Mouse (Mus musculus) ES-CJ7 (cell line): ENCODE data around the gene Prm3.
A peak's percentile ranks its signal among the peaks of the same experiment; 100 is the strongest.

ENCODE experiments used
- DNase-seq: peaks from one replicate; pipeline ENCODE4 v3.0.0; 2011; ENCODE audit warnings: low read depth, low spot score

The Prm3 gene

GRCm38 (mm10) chr16:10796034-10796433 is 5.3 kb upstream of the Prm3 start, which contains the start of gene Prm2:
Prm2 (minus strand) TSS chr16:10796134.
- no peak for DNase-seq

GRCm38 (mm10) chr16:10788866-10789265 is 1.8 kb downstream of the Prm3 start:
- no peak for DNase-seq

GRCm38 (mm10) chr16:10788271-10788670 is 2.4 kb downstream of the Prm3 start, which contains the start of gene Tnp2:
Tnp2 (minus strand) TSS chr16:10788660.
- DNase-seq, result no peak

DNA sequence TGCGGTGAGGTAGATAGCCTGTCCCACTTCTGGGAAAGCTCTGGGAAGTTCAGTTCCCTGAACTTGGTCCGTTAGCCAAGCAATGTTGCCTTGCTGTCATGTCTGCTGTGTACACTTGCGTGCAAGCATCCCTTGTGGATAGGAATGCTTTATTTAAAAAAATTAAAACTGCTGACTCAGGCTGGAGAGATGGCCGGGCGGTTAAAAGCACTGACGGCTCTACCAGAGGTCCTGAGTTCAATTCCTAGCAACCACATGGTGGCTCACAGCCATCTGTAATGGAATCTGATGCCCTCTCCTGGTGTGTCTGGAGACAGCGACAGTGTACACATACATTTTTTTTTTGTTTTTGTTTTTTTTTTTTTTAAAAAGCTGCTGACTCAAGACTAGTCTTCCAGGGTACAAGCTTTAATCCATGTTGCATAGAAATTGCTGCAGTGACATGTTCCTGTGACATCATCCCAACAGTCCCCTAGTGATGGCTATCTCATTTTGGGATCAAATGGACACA is 3.1 kb downstream of the Prm3 start:
- no peak for DNase-seq

DNA sequence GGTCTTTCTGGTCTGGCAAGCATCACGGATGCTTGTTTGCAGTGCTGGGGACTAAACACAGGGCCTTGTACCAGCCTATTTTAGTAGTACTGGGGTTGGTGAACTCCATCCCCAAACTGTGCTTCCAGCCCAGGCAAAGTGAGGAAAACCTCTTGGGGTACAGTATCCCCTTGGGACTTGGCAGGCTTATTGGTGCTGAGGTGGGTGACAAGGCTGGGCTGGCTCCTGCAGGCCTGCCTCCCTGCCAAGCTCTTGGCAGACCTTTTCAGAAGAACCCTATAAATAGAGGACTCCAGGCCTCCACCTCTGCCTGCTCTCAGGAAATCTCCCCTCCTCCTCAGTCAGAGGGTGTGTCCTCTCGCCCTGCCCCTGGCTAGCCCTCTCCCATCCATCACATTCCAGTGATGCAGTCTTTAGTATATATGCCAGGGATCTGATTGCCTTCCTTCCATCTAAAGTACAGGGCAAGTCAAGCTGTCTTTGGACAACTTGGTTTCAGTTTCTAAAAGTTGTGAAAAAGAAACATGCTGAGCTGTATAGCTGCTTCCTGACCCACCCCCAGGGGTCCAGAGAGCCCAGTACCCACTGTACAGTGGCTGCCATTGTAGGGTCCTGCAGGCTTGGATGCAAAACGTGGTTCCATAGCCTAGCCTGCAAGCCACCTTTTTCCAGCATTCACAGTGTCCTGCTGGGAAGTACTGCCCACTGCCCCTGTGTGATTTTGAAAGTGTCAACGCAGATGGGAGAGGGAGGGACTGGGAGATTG is 3.7 kb downstream of the Prm3 start:
- DNase-seq, result no peak

GRCm38 (mm10) chr16:10786288-10786687 is 4.4 kb downstream of the Prm3 start:
- DNase-seq, result peak; percentile 90

GRCm38 (mm10) chr16:10785371-10786231 is 5.1 kb downstream of the Prm3 start, which contains the start of gene Socs1:
Socs1 (minus strand) TSS chr16:10785536.
- peak; percentile 88 for DNase-seq

DNA sequence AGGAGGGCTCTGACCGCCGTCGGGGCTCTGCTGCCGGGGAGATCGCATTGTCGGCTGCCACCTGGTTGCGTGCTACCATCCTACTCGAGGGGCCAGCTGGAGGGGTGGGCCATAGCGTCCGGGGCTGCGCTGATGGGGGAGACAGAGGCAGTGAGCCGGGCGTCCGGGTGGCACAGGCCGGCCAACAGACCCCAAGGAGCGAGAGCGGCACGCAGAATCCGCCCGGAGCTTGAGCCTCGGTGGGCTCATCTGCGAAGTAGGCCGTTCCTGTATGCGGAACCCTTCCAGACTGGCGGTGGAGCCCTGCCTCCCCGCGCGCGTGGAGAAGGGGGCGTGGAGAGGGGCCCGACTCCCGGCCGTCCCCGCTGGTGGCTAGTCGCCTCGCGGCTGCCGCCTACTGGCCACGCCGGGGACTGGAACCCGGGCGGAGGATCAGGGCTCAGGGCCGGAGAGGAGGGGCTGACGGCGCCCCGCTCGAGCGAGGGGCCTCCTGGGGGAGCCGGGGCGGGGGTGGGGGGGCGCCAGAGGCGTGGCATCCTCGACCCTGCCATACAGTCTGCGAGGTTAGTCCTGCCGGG is 5.8 kb downstream of the Prm3 start:
- peak; percentile 79 for DNase-seq

- DNase-seq, result no peak
Observed at GRCm38 (mm10) chr16:10783883-10784792, 6.6 kb downstream of the Prm3 start.

- DNase-seq, result no peak
Observed at GRCm38 (mm10) chr16:10783451-10783850, 7.3 kb downstream of the Prm3 start.

DNA sequence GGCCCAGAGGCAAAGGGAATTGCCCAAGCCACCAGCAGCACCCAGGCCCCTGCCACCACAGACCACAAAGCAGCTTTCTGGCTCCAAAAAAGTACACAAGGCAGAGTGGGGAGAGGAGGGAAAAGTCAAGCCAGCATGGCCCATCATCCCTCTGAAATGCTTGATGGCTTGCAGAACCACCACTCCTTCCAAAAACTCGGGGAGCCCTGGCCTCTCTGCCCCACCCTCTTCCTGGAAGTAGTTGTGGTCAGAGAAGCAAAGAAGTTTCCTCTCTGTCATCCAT is 7.6 kb downstream of the Prm3 start:
- DNase-seq, result no peak

- no peak for DNase-seq
Observed at GRCm38 (mm10) chr16:10782377-10783151, 8.2 kb downstream of the Prm3 start.

DNA sequence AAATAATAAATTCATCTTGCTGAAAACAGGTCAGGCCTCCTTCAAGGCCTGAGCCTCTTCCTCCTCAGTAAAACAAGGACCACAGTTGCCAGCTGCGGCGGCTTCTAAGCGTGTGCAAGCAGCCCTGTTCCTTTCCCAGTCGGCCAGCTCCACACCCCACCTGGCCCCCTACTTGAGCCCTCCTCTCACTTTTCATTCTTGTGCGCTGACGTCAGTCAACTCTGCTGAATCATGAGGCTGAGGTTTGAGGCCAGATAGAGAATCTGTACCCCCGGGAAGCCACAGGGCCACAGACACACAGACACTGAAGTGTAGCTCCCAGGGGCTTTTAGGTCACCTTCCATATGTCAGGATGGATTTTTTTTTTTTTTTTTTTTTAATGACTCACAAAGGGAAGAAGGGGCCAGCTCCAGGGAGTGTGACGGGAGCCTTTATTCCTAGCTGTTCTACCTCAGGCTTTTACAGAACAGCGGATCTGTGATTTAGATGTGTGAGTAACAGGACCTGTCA is 8.8 kb downstream of the Prm3 start:
- DNase-seq, result no peak

- no peak for DNase-seq
Observed at GRCm38 (mm10) chr16:10780631-10781120, 10.0 kb downstream of the Prm3 start.

- DNase-seq, result no peak
Observed at GRCm38 (mm10) chr16:10777579-10778160, 13.0 kb downstream of the Prm3 start.

DNA sequence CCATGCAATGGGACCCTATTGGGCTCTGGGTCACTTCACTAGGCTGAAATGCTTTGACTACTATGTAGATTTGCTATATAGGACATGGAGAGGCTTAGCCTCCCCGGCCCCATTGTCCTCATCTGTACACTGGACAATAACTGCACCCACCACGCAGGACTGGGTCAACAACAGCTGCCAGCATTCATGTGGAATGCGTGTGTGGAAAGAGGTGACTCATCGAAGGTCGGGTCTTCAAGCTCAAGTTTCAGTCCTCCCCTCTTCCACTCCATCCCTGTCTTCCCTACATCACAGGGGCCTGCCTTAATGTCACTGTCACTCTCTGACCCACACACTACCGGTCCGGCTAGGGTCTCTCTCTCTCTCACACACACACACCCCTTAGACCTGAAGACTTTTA is 14.4 kb downstream of the Prm3 start:
- DNase-seq, result no peak

- DNase-seq, result no peak
Observed at GRCm38 (mm10) chr16:10774726-10775125, 16.0 kb downstream of the Prm3 start.

DNA sequence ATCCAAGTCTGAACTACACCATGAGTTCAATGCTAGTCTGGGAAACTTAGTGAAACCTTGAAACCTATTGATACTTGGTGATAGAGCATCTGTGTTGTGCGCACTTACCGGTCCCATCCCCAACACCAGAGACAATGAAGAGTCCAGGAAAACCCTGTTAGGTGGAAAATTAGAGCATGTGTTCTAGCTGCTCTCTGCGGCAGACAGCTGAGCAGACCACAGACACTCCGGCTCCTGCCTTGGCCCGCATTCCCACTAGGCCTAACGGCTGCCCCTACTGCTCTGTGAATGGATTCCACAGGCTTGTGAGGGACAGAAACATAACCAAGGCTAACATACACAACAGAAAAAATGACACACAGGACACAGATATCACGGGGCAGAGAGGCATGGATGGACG is 17.2 kb downstream of the Prm3 start:
- DNase-seq, result no peak

DNA sequence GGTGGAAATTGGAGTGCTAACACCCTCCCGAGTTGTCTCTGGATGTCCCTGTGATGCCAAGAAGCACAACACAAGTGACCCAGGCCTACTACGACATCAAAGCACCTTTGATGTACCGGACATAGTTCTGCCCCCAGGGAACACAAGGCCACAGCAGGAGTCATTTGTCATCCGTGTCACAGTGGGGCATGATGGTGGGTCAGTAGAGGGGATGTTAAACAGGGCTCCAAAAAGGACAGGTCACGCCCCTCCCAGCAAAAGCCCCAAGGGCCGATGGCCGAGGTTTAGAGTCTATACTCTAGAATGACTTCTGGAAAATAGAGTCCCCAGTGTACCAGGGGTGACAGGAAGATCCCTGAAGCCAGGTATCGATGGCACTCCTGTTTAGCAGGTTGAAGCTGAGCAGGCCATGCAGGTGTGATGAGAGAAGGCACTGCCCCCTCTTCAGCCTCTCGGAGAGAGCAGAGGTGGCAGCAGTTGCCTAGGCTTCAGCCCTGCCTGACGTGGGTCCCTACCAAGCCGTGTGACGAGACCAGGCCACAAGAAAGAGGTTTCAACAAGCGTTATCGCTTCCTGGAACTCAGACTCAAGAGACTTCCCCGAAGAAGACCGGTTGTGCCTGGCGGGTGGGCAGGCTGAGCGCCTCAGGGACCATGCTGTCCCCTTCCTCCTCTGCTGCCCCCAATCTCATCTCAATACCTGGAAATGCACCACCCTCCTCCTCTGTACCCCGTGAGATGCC is 18.8 kb downstream of the Prm3 start:
- DNase-seq, result no peak
